Mouse (Mus musculus): Measurements from ENCODE around the gene Xpa.

DNA sequence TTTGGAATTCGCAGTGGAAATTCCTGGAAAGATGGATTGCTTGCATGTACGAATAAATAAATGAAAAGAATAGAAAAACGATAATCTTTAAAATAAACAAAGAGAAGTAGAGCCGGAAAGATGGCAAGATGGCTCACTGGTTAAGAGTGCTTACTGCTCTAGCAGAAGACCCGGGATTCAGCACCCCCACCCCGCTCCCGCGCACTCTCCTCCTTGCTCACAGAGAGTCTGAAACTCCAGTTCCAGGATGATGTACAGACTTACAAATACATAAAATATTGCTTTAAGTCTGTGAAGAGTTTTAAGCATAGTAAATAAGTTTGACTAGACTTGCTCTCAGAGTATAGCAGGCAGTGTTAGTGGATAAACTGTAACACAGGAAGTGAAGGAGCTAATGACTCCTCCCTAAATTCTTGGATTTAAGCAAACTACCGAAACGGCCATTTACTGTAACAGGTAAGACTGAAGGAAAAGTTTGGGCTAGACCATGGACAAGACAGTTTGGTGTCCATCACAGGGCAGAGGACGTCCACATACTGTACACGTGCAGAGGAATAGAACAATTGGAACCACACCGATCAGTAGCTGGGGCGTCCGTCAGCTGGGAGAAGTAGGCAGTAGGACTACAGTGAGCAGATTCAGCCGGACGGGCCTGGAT, 58.4 kb downstream of the Xpa start:
- TF ChIP-seq CTCF (IDR thresholded peaks at IDR 0.05; ENCODE audit: low read depth, low read length) (no peak), POLR2A (IDR thresholded peaks at IDR 0.05; ENCODE audit: insufficient read depth, low read length) (no peak)
